Mouse (Mus musculus): Measurements from ENCODE around the gene Gm49322.

GRCm38 (mm10) chr10:80655406-80656129 lies 49.7 kb downstream of the Gm49322 start:
- TF ChIP-seq POLR2A (IDR thresholded peaks at IDR 0.05; ENCODE audit: low read depth, low read length) (no peak), CTCF (IDR thresholded peaks at IDR 0.05; ENCODE audit: extremely low read depth, insufficient read length, insufficient replicate concordance, low read depth, low read length) (no peak)

Data from small intestine, adult 2 months (tissue).